Mouse (Mus musculus): ENCODE results near the gene Kif13a.

- TF ChIP-seq POLR2A (IDR thresholded peaks at IDR 0.05; ENCODE audit: borderline replicate concordance, insufficient read depth, low read length) (no peak), CTCF (IDR thresholded peaks at IDR 0.05; ENCODE audit: borderline replicate concordance, insufficient read depth, low read depth, low read length) (no peak)
These were observed 44.0 kb downstream of the Kif13a start for GRCm38 (mm10) chr13:46885759-46886060.

All from cerebellum, adult 2 months (tissue).